Comparison of ENCODE assay signal across 9 mouse cellular contexts in the genomic region with DNA sequence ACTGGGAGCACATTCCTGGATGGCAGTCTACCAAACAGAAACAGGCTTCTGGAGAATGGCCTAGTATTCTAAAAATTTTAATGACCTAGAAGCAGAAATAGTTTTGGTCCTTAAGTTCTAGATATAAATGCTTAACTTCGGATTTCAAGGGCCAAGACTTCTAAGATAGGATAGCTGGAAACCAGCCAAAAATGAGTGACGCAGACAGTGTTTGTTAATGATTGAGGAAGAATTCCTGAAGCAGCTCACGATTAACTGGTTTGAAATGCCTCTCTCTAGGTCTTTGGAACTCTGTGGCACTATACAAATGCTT.
A peak's percentile ranks its signal among the peaks of the same experiment; 100 is the strongest.
DNase-seq lines count a peak whose midpoint lies in the region; ATAC-seq and TF ChIP-seq lines count a peak whose summit lies in the region.
"Had no signal": no experiment of that assay in that cellular context is flagged by ENCODE, and none has a peak within 500 bp of the region (broad histone marks: within the 10 kb centered on the region; RNA-seq: fewer than 3 reads in every experiment).

No protein-coding gene starts in this region.

- TF ChIP-seq RAD21 in MEL (IDR thresholded peaks at IDR 0.05; ENCODE audit: low read depth, low read length) = no peak

- H3K4me1 ChIP-seq in MEL (ENCODE audit: control insufficient read depth in 1 of 2, insufficient read depth in 2 of 2, low read length in 2 of 2) = no peaks in the 10 kb centered on the region
- H3K4me1 ChIP-seq in heart, embryonic 15.5 days (replicated peaks) = peaks cover 40% of the 10 kb centered on the region
- H3K4me1 ChIP-seq in limb, embryonic 13.5 days = peaks cover 51% of the 10 kb centered on the region

- 9% methylated on average over 3 of the region's 3 CpGs for WGBS in heart, embryonic 15.5 days
- WGBS in limb, embryonic 13.5 days = 22% methylated on average over 3 of the region's 3 CpGs

- H3K9ac ChIP-seq in MEL (ENCODE audit: control insufficient read depth, low read depth, low read length, poor library complexity, severe bottlenecking) = no peak overlapping the region
- no peak overlapping the region for H3K9ac ChIP-seq in heart, embryonic 15.5 days
- H3K9ac ChIP-seq in limb, embryonic 13.5 days = no peak overlapping the region

- TF ChIP-seq POLR2A in MEL (IDR thresholded peaks at IDR 0.05; ENCODE audit: control insufficient read depth in 1 of 2, insufficient read depth in 1 of 2, low read depth in 1 of 2, low read length in 2 of 2, poor library complexity in 1 of 2) = no peak

- H3K4me3 ChIP-seq in gastrocnemius, adult 2 months = no peak overlapping the region
- H3K4me3 ChIP-seq in MEL (ENCODE audit: control insufficient read depth in 1 of 2, insufficient read depth in 1 of 2, low read depth in 2 of 2, low read length in 2 of 2) = no peak overlapping the region
- no peak overlapping the region for H3K4me3 ChIP-seq in heart, embryonic 15.5 days
- no peak overlapping the region for H3K4me3 ChIP-seq in limb, embryonic 13.5 days
- no peak overlapping the region for H3K4me3 ChIP-seq in layer of hippocampus, adult 2 months

- no peaks in the 10 kb centered on the region for H3K79me2 ChIP-seq in MEL (ENCODE audit: control insufficient read depth, insufficient read depth, low read length, poor library complexity)

- H3K27ac ChIP-seq in gastrocnemius, adult 2 months = peak overlapping the region; percentile 83
- no peak overlapping the region for H3K27ac ChIP-seq in MEL (ENCODE audit: control insufficient read depth, low read depth, low read length)
- peak overlapping the region; percentile 76 for H3K27ac ChIP-seq in heart, embryonic 15.5 days
- H3K27ac ChIP-seq in limb, embryonic 13.5 days = 0 out of 2 replicates have a peak overlapping the region, but pooled peaks have one; percentile 10
- no peak overlapping the region for H3K27ac ChIP-seq in layer of hippocampus, adult 2 months

- TF ChIP-seq CTCF in gastrocnemius, adult 2 months (IDR thresholded peaks at IDR 0.05) = no peak
- no peak for TF ChIP-seq CTCF in MEL (IDR thresholded peaks at IDR 0.05 in 2 of 3, conservative IDR thresholded peaks at IDR 0.05 in 1 of 3; ENCODE audit: control insufficient read depth in 1 of 3, insufficient read depth in 1 of 3, low read depth in 2 of 3, low read length in 3 of 3, poor library complexity in 1 of 3, severe bottlenecking in 1 of 3)
- no peak for TF ChIP-seq CTCF in layer of hippocampus, adult 2 months (conservative IDR thresholded peaks at IDR 0.05)

- no peaks in the 10 kb centered on the region; a peak in 1 of 4 replicates for H3K36me3 ChIP-seq in MEL (ENCODE audit: control insufficient read depth in 1 of 2, insufficient read depth in 2 of 2, low read length in 2 of 2)
- no peaks in the 10 kb centered on the region for H3K36me3 ChIP-seq in heart, embryonic 15.5 days
- no peaks in the 10 kb centered on the region for H3K36me3 ChIP-seq in limb, embryonic 13.5 days

- ATAC-seq in heart, embryonic 15.5 days (replicated peaks; ENCODE audit: insufficient number of reproducible peaks, insufficient read depth, low FRiP score, low read depth) = peak; percentile 51; the same call in 1 of the 2 replicates
- no peak for ATAC-seq in limb, embryonic 13.5 days (ENCODE audit: low FRiP score, low read depth)
- no peak for ATAC-seq in CD4-positive, CD25-positive, alpha-beta regulatory T cell, adult 4 months

- intact Hi-C loops in gastrocnemius, adult 2 months (cut with DNase I) = no loop called here

- H3K27me3 ChIP-seq in MEL (ENCODE audit: control insufficient read depth in 1 of 2, insufficient read depth in 2 of 2, low read length in 2 of 2) = no peaks in the 10 kb centered on the region; a peak in 1 of 4 replicates
- no peaks in the 10 kb centered on the region for H3K27me3 ChIP-seq in heart, embryonic 15.5 days
- H3K27me3 ChIP-seq in limb, embryonic 13.5 days = no peaks in the 10 kb centered on the region
- H3K27me3 ChIP-seq: CH12.LX had no signal

- peak; percentile 34 for DNase-seq in gastrocnemius, adult 2 months
- DNase-seq in gastrocnemius, adult 8-10 months (ENCODE audit: low spot score in 2 of 2) = no peak
- DNase-seq in MEL (ENCODE audit: low read depth, low spot score) = peak; percentile 31
- DNase-seq in retina, embryonic 14.5 days (ENCODE audit: low spot score) = no peak
- no peak for DNase-seq in layer of hippocampus, adult 2 months (ENCODE audit: low spot score in 2 of 2)

- no peaks in the 10 kb centered on the region for H3K9me3 ChIP-seq in MEL (replicated peaks; ENCODE audit: insufficient read depth, low read length)
- H3K9me3 ChIP-seq in heart, embryonic 15.5 days (replicated peaks) = no peaks in the 10 kb centered on the region
- no peaks in the 10 kb centered on the region for H3K9me3 ChIP-seq in limb, embryonic 13.5 days

- H3K4me2 ChIP-seq in heart, embryonic 15.5 days = no peak overlapping the region
- H3K4me2 ChIP-seq in limb, embryonic 13.5 days (replicated peaks) = no peak overlapping the region

- TF ChIP-seq EP300 in MEL (IDR thresholded peaks at IDR 0.05; ENCODE audit: low read depth in 1 of 2, low read length in 2 of 2) = no peak

TF ChIP-seq in MEL, 35 proteins besides CTCF, POLR2A, EP300 and RAD21:
- TF ChIP-seq MAX (IDR thresholded peaks at IDR 0.05; ENCODE audit: low read length) (no peak), SMC3 (IDR thresholded peaks at IDR 0.05; ENCODE audit: low read depth, low read length) (no peak), MYB (IDR thresholded peaks at IDR 0.05; ENCODE audit: low read depth, low read length) (no peak), GABPA (IDR thresholded peaks at IDR 0.05; ENCODE audit: low read depth, low read length) (no peak)

Comparison
In these comparisons a context has a peak if more than half of its experiments do, and no peak if none do; other contexts are left out.
1. DNase-seq: peak in gastrocnemius, adult 2 months (single experiment) and MEL (single experiment); none in gastrocnemius, adult 8-10 months (0 of 2), retina, embryonic 14.5 days (single experiment) and layer of hippocampus, adult 2 months (0 of 2).
2. H3K27ac ChIP-seq: peak in gastrocnemius, adult 2 months (single experiment), heart, embryonic 15.5 days (single experiment) and limb, embryonic 13.5 days (single experiment); none in MEL (single experiment) and layer of hippocampus, adult 2 months (single experiment).